Mouse (Mus musculus) layer of hippocampus, postnatal 10 days (tissue): Measurements from ENCODE around the gene Tmem229a. TPM values are rescaled to one million over a fixed set of nuclear protein-coding genes. Genes with fewer than 3 reads are reported as not detected.

ENCODE experiments used
- total RNA-seq, 2 experiments: library from RNA; stranded (reverse); gene quantifications; 2 replicates each; pipeline ENCODE4 v1.2.3; 2021

Tmem229a gene
- total RNA-seq, 2 experiments from 2014 or later = 40.1 to 40.8 TPM

Other genes with a start within 250 kb of the Tmem229a start
- gene Hyal6, start 223.1 kb downstream of the Tmem229a start, total RNA-seq = not detected
- gene Hyal4, start 208.0 kb downstream of the Tmem229a start, total RNA-seq = not detected
- gene Spam1, start 165.1 kb downstream of the Tmem229a start, total RNA-seq = not detected
- not detected for gene Hyal5, start 98.3 kb downstream of the Tmem229a start, total RNA-seq